Mouse (Mus musculus) lung, postnatal 0 days (tissue): ENCODE results near the gene Lcmt1.

ENCODE experiments used
- CTCF ChIP-seq: IDR thresholded peaks from 2 replicates; pipeline ENCODE4 v1.5.1; 2016; ENCODE audit warnings: antibody characterized with exemption, mild to moderate bottlenecking
- EP300 ChIP-seq: IDR thresholded peaks from 2 replicates; pipeline ENCODE4 v1.6.1; 2016; ENCODE audit warnings: antibody characterized with exemption, mild to moderate bottlenecking, control low read depth

- TF ChIP-seq CTCF (no peak), EP300 (no peak)
These were observed 27.3 kb downstream of the Lcmt1 start for GRCm38 (mm10) chr7:123396900-123397299.
